Mouse (Mus musculus) brain, embryonic 14.5 days (tissue): ENCODE measurements at regions not wholly inside any gene's neighbourhood (a gene's known extent, or its start where the extent isn't known, plus 50 kb on each side); places are given as distances from the start of the nearest gene placed in this dataset.

ENCODE experiments used
- CTCF ChIP-seq: fragments of 200-500 bp; IDR thresholded peaks from 2 replicates; pipeline ENCODE4 v1.5.1; 2012; ENCODE audit warnings: inconsistent platforms, mild to moderate bottlenecking, moderate library complexity, borderline replicate concordance; ENCODE audit not compliant: insufficient read depth, insufficient read length; ENCODE audit errors: extremely low read depth
- POLR2A ChIP-seq: fragments of 200-500 bp; IDR thresholded peaks from 2 replicates; pipeline ENCODE4 v1.6.1; 2012; ENCODE audit warnings: mild to moderate bottlenecking, inconsistent platforms, borderline replicate concordance; ENCODE audit not compliant: poor library complexity, insufficient read depth, insufficient read length, severe bottlenecking; ENCODE audit errors: extremely low read depth

DNA sequence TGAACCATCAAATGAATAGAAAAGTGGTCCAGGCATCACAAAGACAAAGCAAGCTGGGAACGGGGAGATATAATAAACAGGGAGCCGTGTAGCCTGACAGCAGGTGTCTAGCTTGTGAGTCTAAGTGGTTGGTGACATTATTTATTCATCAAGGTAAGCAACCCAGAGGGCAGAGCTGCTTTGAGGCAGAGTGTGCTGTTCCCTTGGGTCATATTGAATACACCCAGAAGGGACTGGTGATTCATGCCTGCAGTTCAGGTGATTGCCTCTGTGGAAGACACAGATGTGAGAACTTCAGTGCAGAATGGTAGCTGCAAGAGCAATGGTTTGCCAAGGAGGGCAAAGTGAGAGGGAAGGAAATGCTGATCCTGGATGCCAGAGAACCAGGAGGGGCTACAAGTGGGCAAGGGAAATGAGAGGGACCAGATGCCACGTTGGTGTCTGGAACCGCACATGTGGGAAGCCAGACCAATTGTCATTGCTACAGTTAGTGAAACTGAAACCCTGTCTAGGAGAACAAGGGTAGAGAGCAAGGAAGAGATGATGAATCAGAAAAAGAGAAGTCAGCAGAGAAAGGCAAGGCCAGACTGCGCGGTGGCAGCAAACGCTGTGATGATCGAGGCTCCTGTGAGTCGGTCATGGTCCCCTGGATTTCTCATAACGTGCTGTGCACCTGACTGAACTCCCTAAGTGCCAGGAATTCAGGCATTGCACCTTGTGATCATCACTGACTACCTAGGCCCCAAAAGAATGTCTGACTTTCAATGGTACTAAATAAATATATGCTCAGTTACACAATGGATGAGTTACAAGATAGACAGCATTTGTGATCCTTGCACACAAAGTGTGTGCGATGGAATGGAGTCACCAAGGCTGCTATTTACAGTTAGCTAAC is 190.0 kb upstream of the Car8 start:
- TF ChIP-seq CTCF = no peak
- no peak for TF ChIP-seq POLR2A
